Mouse (Mus musculus) kidney, adult 8-10 months (tissue): ENCODE measurements around the gene 4932438H23Rik.

Experiments
- DNase-seq, 2 experiments: peaks; one replicate each; pipeline ENCODE4 v3.0.0; 2022

Gene 4932438H23Rik

DNA sequence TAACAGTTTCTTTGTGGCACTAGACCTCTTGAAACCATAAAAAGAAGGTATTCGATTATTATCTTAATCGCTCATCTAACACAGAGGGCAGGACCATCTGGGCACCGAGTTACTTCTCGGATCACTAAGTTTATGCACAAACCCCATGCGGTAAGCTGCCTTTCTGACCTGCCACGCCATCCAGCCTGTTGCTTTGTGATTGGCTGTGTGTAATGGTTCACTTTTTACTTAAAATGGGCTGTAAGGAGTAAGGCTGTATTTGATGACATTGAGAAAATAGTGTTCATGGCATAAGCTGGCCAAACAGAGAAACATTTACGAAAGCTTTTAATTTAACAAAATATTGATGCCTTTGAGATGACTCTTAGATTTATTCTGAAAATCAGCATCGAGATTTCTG is at the start of gene 4932438H23Rik:
4932438H23Rik (minus strand) TSS at position 101 of the 400 bp plus-strand sequence.
- DNase-seq, result no peak

GRCm38 (mm10) chr16:91140991-91141630 is 46.2 kb upstream of the 4932438H23Rik start:
- DNase-seq, result no peak

GRCm38 (mm10) chr16:91140457-91140856 is 45.5 kb upstream of the 4932438H23Rik start:
- no peak for DNase-seq

DNA sequence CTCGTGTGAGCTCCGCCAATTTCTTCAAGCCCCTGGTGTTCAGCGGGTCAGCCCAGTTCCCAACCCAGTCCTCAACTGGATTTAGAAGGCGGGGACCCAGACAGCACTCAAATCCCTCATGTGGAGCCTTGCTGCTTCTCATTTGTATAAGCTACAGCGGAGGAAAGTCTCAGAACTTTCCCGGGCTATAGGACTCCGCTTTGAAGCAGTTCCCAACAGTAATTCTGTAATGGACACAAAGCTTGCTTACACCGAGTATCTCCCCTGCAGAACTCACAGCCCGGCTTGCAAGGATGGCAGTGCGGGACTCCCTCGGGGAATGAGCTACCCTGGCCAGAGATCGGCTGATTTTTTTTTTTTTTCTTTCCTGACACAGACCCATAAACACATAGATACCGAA is 45.1 kb upstream of the 4932438H23Rik start:
- no peak for DNase-seq

GRCm38 (mm10) chr16:91139481-91139880 is 44.6 kb upstream of the 4932438H23Rik start:
- no peak for DNase-seq

GRCm38 (mm10) chr16:91138736-91139135 is 43.8 kb upstream of the 4932438H23Rik start:
- DNase-seq, result no peak

DNA sequence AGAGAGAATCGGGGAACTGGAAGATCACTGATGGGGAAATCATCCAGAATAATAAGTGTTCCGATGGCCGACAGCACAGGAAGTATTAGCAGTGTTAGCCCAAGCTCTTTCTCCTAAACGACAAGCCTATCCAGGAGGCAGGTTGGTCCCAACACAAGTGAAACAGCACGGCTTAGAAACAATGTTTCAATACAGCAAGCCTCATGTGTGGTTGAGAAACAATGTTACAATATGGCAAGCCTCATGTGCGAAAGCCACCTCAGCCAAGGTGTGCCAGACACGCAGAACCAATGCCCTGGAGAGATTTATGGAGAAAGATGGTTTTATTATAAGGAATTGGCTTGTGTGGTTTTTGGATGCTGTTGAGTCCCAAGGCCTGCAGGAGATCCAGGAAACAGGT is 43.2 kb upstream of the 4932438H23Rik start:
- no peak for DNase-seq

DNA sequence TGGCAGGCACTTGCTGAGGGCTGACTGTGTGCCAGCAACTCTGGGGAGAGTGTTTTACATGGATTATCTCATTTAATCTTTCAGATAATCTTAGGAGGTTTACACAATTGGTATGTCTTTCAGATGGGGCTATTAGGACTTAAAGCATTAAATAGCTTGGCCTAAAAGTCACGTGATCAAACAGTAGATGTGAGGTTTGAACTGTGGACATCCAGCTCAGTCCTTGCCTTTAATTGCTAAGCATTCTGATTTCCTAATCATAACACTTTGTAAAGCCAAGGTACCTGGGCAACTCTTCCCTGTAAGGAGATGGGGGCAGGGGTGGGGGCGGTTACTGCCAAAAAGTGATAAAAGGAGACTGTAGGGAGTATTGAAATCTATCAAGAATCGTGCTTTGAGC is 41.7 kb upstream of the 4932438H23Rik start:
- no peak for DNase-seq

DNA sequence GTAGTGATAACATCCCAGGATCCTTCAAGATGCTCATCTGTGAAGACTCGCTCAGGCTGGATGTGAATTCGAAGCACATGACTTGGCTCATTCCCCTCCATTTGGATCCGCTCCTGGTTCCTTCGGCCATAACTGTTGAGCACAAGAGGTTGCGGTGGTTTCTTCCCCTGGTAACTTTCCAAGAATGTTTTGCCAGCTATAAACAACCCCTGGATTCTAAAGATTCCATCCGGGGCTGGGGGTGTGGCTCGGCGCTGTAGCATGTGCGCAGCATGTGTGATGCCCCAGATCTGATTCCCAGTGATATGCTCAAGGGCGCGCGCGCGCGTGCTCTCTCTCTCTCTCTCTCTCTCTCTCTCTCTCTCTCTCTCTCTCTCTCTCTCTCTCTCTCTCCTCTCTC is 35.0 kb upstream of the 4932438H23Rik start:
- DNase-seq, result no peak

DNA sequence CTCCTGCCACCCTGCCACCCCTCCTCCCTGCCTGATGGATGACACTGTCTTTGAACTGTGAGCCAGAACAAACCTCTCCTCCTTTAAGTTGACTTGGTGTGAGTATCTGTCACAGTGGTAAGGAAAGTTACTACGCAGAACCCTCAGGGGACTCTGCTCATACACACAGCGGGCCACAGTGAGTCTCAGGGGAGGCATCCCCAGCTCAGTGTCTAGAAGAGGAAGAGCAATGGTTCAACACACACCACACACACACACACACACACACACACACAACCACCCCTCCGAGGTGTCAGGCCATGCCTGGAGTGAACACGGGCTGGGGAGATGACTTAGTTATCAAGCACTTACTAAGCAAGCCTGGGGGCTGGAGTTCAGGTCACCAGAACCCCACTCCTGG is 33.5 kb upstream of the 4932438H23Rik start:
- DNase-seq, result no peak

GRCm38 (mm10) chr16:91126734-91127524 is 32.0 kb upstream of the 4932438H23Rik start:
- DNase-seq, result no peak

DNA sequence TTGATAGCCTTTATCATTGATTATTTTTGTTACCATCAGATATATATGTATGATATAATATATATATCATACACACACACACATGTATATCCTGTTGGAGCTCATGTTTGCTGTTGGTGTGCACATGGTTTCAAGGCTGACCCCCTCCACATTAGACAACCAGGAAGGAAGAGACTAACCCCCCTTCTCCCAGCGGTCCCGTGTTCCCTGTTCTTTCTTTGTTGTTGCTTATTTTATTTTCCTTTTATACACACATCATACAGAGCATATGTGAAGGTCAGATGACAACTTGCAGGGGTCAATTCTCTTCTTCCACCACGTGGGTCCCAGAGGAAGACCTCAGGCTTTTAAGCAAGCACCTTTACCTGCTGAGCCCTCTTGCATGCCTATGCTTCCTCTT is 29.3 kb upstream of the 4932438H23Rik start:
- DNase-seq, result no peak

DNA sequence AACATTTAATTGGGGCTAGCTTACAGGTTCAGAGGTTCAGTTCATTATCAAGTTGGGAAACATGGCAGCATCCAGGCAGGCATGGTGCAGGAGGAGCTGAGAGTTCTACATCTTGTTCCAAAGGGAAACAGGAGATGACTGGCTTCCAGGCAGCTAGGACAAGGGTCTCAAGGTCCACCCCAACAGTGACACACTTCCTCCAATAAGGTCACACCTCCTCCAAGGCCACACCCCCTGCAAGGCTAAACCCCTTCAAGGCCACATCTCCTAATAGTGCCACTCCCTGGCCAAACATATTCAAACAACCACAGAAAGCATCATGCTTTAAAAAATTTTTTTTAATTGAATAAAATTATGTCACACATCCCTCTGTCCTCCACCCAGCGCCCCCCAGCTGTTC is 28.9 kb upstream of the 4932438H23Rik start:
- DNase-seq, result no peak

GRCm38 (mm10) chr16:91119879-91120278 is 25.0 kb upstream of the 4932438H23Rik start:
- no peak for DNase-seq

DNA sequence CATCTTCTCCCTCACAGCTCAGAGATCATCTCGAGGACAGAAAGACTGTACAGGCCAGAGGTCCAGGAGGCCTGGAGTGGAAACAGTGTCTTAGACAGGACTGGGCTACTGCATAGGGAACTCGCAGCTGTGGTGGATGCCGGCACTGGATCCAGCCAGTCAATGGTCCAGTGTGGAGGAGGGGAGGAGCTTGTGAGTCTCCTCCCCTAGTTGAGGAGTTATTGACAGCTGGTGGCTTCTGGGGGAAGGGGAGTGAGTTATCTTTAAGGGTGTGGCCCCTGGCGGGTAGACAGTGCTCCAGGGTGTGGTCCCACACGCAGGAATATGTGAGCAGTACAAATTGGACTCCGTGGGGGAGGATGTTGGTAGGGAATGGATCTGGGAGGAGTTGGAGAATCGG is 21.8 kb upstream of the 4932438H23Rik start:
- no peak for DNase-seq

DNA sequence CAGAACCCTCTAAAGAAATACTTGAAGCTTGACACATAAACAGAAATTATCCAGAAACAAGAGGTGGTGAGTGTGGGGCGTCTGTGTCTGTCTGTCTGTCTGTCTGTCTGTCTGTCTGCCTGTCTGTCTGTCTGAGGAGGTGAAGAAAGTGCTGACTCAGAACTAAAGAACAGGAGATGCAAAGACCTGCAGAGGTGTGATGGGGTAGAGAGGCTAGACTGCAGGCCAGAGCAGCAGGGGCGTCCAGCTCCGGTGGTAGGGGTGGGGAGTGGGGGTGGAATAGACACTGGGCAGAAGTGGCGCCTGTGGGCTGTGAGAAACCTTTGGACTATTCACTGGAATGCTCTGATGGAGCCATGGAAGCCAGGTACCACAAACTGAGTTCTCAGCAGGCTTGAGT is 21.1 kb upstream of the 4932438H23Rik start:
- DNase-seq, result no peak

DNA sequence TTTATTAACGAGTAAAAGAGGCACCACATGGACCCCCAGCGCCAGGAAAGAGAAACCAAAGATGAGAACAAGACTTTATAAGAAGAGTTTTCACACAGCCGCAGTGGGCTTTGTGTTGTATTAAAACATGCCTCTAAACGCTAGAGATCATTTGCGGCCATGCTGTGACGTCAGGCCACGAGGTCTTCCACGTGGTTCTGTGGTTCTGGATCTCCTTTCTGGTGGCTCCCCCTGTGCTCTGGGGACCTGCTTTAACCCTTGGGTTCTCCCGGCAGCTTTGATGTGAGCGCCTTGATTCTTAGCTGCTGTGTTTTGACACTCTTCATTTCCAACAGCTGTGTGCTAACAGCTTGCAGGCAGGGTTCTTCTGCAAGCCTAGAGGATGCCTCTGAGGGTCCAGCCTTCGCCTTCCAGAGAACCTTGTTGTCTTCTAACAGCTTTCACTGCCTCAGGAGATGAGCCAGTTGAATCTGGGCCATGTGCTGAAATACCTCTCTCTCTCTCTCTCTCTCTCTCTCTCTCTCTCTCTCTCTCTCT is 16.1 kb upstream of the 4932438H23Rik start:
- DNase-seq, result no peak

DNA sequence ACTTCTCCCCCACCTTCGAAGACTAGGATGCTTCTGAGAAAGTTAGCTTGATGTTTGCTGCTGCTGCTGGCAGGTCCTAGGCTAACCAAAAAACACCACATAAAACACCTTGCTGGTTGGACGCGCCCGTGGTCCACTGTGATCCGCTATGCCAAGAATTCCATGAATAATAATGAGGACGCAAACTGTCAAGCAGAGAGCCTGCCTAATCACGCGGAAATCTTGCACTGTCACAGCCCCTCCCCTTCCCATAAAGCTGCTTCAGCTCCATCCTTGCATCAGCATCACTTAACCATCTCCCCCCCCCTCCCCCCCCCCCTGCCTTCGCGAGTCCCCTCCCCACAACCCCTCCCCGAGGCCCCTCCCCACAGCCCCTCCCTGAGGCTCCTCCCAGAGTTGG is 12.7 kb upstream of the 4932438H23Rik start:
- DNase-seq, result no peak

GRCm38 (mm10) chr16:91105481-91106051 is 10.6 kb upstream of the 4932438H23Rik start:
- no peak for DNase-seq

DNA sequence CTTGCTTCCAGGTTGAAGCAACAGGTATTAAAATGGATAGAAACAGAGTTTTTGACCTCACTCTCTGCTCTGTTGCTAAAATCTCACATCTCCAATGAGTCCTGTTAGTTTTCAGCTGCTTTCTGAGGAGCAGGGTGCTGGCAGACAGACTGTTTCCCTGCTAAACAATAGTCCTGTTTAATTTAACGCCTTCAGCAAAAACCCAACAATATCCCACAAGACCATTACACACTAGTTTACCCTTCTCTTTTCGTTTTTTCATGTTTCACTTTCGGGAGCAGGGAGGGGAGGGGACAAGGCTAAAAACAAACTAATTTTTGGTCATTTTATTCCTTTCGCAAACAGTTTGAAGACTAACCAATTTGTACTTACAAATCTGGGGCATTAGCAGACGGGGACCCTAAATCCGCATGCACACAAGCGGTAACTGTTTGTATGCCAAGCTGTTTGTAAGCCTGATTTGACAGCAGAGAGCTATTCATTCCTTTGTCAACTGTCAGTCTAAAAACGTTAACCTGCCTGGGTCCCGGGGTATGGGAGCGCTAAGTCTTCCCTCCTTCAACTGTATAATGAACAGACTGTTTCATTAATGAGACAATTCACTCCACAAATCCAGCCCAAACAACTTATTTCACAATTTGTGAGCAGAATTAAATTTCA is 10.0 kb upstream of the 4932438H23Rik start:
- no peak for DNase-seq

GRCm38 (mm10) chr16:91103386-91103785 is 8.5 kb upstream of the 4932438H23Rik start:
- no peak for DNase-seq

DNA sequence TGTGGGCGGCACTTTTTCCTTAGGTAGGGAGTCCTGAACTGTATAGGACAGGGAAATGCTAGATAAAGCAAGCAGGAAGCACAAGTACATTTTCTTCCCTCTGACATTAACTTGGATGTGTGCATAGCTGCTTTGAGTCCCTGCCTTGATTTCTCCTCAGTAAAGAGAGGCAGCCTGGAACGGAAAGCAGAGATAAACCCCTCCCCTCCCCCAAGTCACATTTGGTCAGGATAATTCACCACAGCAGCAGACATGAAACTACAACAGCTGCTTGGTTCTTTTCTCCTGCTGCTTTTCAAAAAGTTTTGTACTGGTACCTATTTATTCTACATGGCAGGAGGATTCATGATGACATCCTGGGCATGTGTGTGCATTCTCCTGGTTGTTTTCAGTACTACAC is 5.6 kb upstream of the 4932438H23Rik start:
- DNase-seq, result no peak

GRCm38 (mm10) chr16:91099444-91100065 is 4.6 kb upstream of the 4932438H23Rik start:
- DNase-seq, result no peak
